Mouse (Mus musculus) left cerebral cortex, adult 6 months (tissue): ENCODE results near the gene Atp6v1c2. TPM values are rescaled to one million over a fixed set of nuclear protein-coding genes. Genes with fewer than 3 reads are reported as not detected.

ENCODE experiments used
- long read RNA-seq, 2 experiments: library from polyadenylated mRNA; unstranded; transcript quantifications; one replicate each; pipeline ENCODE4 v2.0.0; 2019 to 2020
- polyA plus RNA-seq: library from polyadenylated mRNA; unstranded; fragments of <200 nt; fragmentation: Nextera tagmentation; gene quantifications from 2 replicates; pipeline ENCODE4 v1.2.3, GENCODE M21; 2021

The Atp6v1c2 gene
- polyA plus RNA-seq, result 0.29 and 1.6 TPM in 2 replicates
- long read RNA-seq, experiment 1, partial matches to known transcripts, result 1 of 4 reads
- long read RNA-seq, experiment 1, other reads (novel, unspliced or antisense), result 3 of 4 reads
- long read RNA-seq, experiment 2, partial matches to known transcripts, result 1 of 1 reads
- long read RNA-seq, experiment 2, other reads (novel, unspliced or antisense), result 0 of 1 reads

DNA sequence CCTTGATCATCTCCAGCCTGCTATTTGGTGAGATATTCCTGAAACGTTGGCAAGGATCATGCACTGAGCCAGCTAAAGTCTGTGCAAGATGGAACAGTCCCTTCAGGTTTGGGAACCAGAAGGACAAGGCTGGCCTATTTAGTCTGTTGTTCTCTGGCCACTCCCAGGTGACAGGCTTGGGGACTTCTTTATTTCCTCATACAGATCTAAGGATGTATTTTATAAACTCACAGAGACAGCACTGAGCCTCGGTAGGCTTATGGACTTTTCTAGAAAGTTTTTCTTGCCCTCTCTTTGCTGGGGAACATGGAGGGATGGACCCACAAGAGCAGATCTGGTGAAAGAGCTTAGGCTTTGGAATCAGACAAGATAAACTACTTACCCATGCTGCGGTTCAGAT is at the start of gene Atp6v1c2:
Gene Atp6v1c2, minus strand, starts transcription at position 101 of the 400 bp plus-strand sequence.

GRCm38 (mm10) chr12:17348048-17349036 is 19.2 kb upstream of the Atp6v1c2 start, which contains the start of gene Nol10:
TSS of gene Nol10 (plus strand) at chr12:17348458.

GRCm38 (mm10) chr12:17265971-17266672 is 63.0 kb downstream of the Atp6v1c2 start, which contains the start of gene Pdia6:
TSS of gene Pdia6 (plus strand) at chr12:17266545.

Other genes with a start within 250 kb of the Atp6v1c2 start
- 27.3 and 27.8 TPM in 2 replicates for gene Kcnf1, start 152.5 kb downstream of the Atp6v1c2 start, polyA plus RNA-seq
- gene Pdia6, start 62.8 kb downstream of the Atp6v1c2 start, polyA plus RNA-seq, result 79.1 and 92.1 TPM in 2 replicates
- gene Nol10, start 19.1 kb upstream of the Atp6v1c2 start, polyA plus RNA-seq, result 4.7 and 6.0 TPM in 2 replicates
- gene Odc1, start 215.4 kb upstream of the Atp6v1c2 start, polyA plus RNA-seq, result 18.2 and 115 TPM in 2 replicates